Mouse (Mus musculus) liver, adult 2 months (tissue): ENCODE data around the gene Pde1b.

Source experiments
- CTCF ChIP-seq: fragments of 200-500 bp; IDR thresholded peaks from 2 replicates; pipeline ENCODE4 v1.5.1; 2011; ENCODE audit warnings: low read depth, low read length, control low read depth
- POLR2A ChIP-seq: fragments of 200-500 bp; IDR thresholded peaks from 2 replicates; pipeline ENCODE4 v1.6.1; 2011; ENCODE audit warnings: low read length, control low read depth; ENCODE audit not compliant: insufficient read depth; ENCODE audit errors: extremely low read depth

- no peak for TF ChIP-seq CTCF
- TF ChIP-seq POLR2A: no peak
These were observed 11.3 kb downstream of the Pde1b start for GRCm38 (mm10) chr15:103514119-103514518.
